Mouse (Mus musculus) midbrain, embryonic 12.5 days (tissue): ENCODE data around the gene Mmp14. TPM values are rescaled to one million over a fixed set of nuclear protein-coding genes. Genes with fewer than 3 reads are reported as not detected.

ENCODE experiments used
- ATAC-seq: fragments of 200-750 bp; cut with Nextera tagmentation; 2 replicates; pipeline ENCODE4 v1.8.0; 2017; ENCODE audit warnings: low read depth, moderate TSS enrichment, moderate library complexity; ENCODE audit not compliant: low FRiP score
- H3K27ac ChIP-seq: fragments of 300-500 bp; sonication (generic); replicated peaks from 2 replicates; pipeline ENCODE4 v1.5.1; 2016; ENCODE audit warnings: mild to moderate bottlenecking
- H3K27me3 ChIP-seq: fragments of 300-500 bp; sonication (generic); 2 replicates; pipeline ENCODE4 v1.6.1; 2016; ENCODE audit warnings: mild to moderate bottlenecking
- H3K36me3 ChIP-seq: fragments of 300-500 bp; sonication (generic); 2 replicates; pipeline ENCODE4 v1.6.1; 2016
- H3K4me1 ChIP-seq: fragments of 300-500 bp; sonication (generic); 2 replicates; pipeline ENCODE4 v1.6.1; 2016
- H3K4me2 ChIP-seq: fragments of 300-500 bp; sonication (generic); replicated peaks from 2 replicates; pipeline ENCODE4 v1.6.1; 2016; ENCODE audit warnings: mild to moderate bottlenecking, moderate library complexity
- H3K4me3 ChIP-seq: fragments of 300-500 bp; sonication (generic); 2 replicates; pipeline ENCODE4 v1.5.1; 2016; ENCODE audit warnings: mild to moderate bottlenecking
- H3K9ac ChIP-seq: fragments of 300-500 bp; sonication (generic); replicated peaks from 2 replicates; pipeline ENCODE4 v1.6.1; 2016; ENCODE audit warnings: mild to moderate bottlenecking, moderate library complexity
- H3K9me3 ChIP-seq: fragments of 300-500 bp; sonication (generic); 2 replicates; pipeline ENCODE4 v1.6.1; 2016; ENCODE audit warnings: mild to moderate bottlenecking
- WGBS: fragments of 180-500 bp; shearing (Covaris S2); methylation state at CpG from one replicate; pipeline ENCODE4 v1.1.7; 2016; 5-methylcytosine and 5-hydroxymethylcytosine counted together
- polyA plus RNA-seq: library from polyadenylated mRNA; unstranded; fragments of >200 nt; fragmentation: Nextera tagmentation; extraction: Ambion mirVana; gene quantifications from 2 replicates; pipeline ENCODE4 v1.2.1, GENCODE M21; 2016

Gene Mmp14
- 84.8 and 88.6 TPM in 2 replicates for polyA plus RNA-seq

DNA sequence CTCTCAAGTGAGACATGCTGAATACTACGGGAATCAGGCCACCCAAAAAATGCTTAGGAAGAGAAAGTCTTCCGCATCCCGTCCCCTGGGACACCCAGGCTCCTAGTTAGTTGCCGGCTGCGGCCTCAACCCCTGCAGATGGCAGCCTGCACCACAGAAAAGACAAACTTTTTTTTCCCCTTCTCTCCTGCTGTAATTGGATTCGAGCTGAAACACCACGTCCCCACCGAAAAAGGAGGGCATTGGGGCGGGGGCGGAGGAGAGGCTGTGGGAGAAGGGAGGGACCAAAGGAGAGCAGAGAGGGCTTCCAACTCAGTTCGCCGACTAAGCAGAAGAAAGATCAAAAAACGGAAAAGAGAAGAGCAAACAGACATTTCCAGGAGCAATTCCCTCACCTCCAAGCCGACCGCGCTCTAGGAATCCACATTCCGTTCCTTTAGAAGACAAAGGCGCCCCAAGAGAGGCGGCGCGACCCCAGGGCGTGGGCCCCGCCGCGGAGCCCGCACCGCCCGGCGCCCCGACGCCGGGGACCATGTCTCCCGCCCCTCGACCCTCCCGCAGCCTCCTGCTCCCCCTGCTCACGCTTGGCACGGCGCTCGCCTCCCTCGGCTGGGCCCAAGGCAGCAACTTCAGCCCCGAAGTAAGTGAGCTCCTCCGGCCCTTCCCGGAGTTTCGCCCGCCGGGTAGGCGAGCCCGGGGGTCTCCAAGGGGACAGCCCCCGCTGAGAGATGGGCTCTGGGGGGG is at the start of gene Mmp14:
Gene Mmp14, plus strand, starts transcription at position 279 of the 744 bp plus-strand sequence.
- H3K36me3 ChIP-seq: peaks cover 10% of the 10 kb centered on the region; the same call in 1 of the 2 replicates
- H3K9ac ChIP-seq: peak within 1 kb of the TSS; percentile 87
- under 1% methylated on average over 49 of the region's 49 CpGs for WGBS
- H3K4me3 ChIP-seq: peak within 1 kb of the TSS; percentile 56
- H3K27me3 ChIP-seq: peaks cover 13% of the 10 kb centered on the region; the same call in 1 of the 2 replicates
- H3K9me3 ChIP-seq: no peaks in the 10 kb centered on the region
- H3K27ac ChIP-seq: peak within 1 kb of the TSS; percentile 84
- peaks cover 57% of the 10 kb centered on the region for H3K4me1 ChIP-seq
- H3K4me2 ChIP-seq: peak within 1 kb of the TSS; percentile 61
- peak; percentile 62 for ATAC-seq

- whole genome bisulfite sequencing: 83% methylated on average over 10 of the region's 10 CpGs
- Histone ChIP-seq H3K4me2 (no peak overlapping the region), H3K4me3 (no peak overlapping the region), H3K27me3 (no peaks in the 10 kb centered on the region), H3K9ac (no peak overlapping the region), H3K9me3 (no peaks in the 10 kb centered on the region), H3K27ac (no peak overlapping the region), H3K4me1 (no peaks in the 10 kb centered on the region), H3K36me3 (no peaks in the 10 kb centered on the region)
- ATAC-seq: no peak
These were observed 49.6 kb upstream of the Mmp14 start for GRCm38 (mm10) chr14:54381816-54382215.

DNA sequence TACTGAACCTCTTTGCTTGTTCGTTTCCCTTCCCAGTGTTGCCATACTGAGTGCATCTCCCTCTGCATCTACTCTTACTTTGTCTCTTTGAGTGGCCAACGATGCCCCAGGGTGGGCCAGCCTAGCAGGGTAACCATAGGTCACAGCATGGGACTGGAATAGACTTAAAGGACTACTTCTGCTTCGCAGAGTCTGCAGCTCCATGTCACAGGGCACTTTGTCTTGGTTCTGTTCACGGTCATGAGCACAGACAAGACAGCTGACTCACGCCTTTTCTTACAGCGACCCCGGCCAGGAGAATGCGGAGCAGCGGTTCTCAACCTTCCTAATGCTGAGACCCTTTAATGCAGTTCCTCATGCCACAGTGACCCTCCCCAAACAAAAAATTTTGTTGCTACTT is 48.8 kb upstream of the Mmp14 start:
- Histone ChIP-seq H3K4me3 (no peak overlapping the region), H3K4me2 (no peak overlapping the region), H3K4me1 (no peaks in the 10 kb centered on the region), H3K9me3 (no peaks in the 10 kb centered on the region), H3K27ac (no peak overlapping the region), H3K36me3 (no peaks in the 10 kb centered on the region), H3K27me3 (no peaks in the 10 kb centered on the region), H3K9ac (no peak overlapping the region)
- no peak for ATAC-seq
- 70% methylated on average over 9 of the region's 9 CpGs for WGBS

GRCm38 (mm10) chr14:54383355-54383771 is 48.0 kb upstream of the Mmp14 start:
- Histone ChIP-seq H3K9me3 (no peaks in the 10 kb centered on the region), H3K4me1 (no peaks in the 10 kb centered on the region), H3K27ac (no peak overlapping the region), H3K4me2 (no peak overlapping the region), H3K9ac (no peak overlapping the region), H3K4me3 (no peak overlapping the region), H3K36me3 (no peaks in the 10 kb centered on the region), H3K27me3 (no peaks in the 10 kb centered on the region)
- 70% methylated on average over 4 of the region's 4 CpGs for WGBS
- ATAC-seq: no peak

DNA sequence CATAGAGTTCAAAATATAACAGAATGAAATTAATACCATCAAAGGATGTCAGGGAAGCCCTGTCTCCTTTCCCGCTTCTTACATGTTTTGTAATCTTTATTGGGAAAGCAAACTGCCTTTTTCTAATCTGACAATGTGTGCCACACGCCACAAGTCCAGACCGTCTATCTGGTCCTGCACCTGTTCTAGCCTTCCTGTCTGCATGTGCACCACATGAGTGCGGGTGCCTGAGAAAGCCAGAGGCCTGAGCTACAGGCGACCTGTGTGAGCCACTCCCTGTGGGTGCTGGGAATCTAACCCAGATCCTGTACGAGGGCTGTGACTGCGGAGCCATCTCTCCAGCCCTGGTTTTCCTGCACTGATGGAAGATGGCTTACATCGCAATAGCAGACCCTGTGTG is 47.0 kb upstream of the Mmp14 start:
- Histone ChIP-seq H3K4me2 (no peak overlapping the region), H3K9me3 (no peaks in the 10 kb centered on the region), H3K36me3 (no peaks in the 10 kb centered on the region), H3K9ac (no peak overlapping the region), H3K4me1 (no peaks in the 10 kb centered on the region), H3K4me3 (no peak overlapping the region), H3K27ac (no peak overlapping the region), H3K27me3 (no peaks in the 10 kb centered on the region)
- WGBS: 93% methylated on average over 8 of the region's 8 CpGs
- ATAC-seq: no peak

- no peaks in the 10 kb centered on the region for H3K4me1 ChIP-seq
- no peaks in the 10 kb centered on the region for H3K27me3 ChIP-seq
- no peak overlapping the region for H3K9ac ChIP-seq
- H3K4me2 ChIP-seq: no peak overlapping the region
- 86% methylated on average over 7 of the region's 7 CpGs for WGBS
- H3K36me3 ChIP-seq: no peaks in the 10 kb centered on the region
- no peak overlapping the region for H3K4me3 ChIP-seq
- ATAC-seq: no peak
- H3K9me3 ChIP-seq: no peaks in the 10 kb centered on the region
- H3K27ac ChIP-seq: no peak overlapping the region
These were observed 45.3 kb upstream of the Mmp14 start for GRCm38 (mm10) chr14:54385968-54386618.

GRCm38 (mm10) chr14:54387546-54387945 is 43.9 kb upstream of the Mmp14 start:
- Histone ChIP-seq H3K4me3 (no peak overlapping the region), H3K27me3 (no peaks in the 10 kb centered on the region), H3K27ac (no peak overlapping the region), H3K9ac (no peak overlapping the region), H3K4me1 (no peaks in the 10 kb centered on the region), H3K4me2 (no peak overlapping the region), H3K9me3 (no peaks in the 10 kb centered on the region), H3K36me3 (no peaks in the 10 kb centered on the region)
- WGBS: 78% methylated on average over 6 of the region's 6 CpGs
- ATAC-seq: no peak

DNA sequence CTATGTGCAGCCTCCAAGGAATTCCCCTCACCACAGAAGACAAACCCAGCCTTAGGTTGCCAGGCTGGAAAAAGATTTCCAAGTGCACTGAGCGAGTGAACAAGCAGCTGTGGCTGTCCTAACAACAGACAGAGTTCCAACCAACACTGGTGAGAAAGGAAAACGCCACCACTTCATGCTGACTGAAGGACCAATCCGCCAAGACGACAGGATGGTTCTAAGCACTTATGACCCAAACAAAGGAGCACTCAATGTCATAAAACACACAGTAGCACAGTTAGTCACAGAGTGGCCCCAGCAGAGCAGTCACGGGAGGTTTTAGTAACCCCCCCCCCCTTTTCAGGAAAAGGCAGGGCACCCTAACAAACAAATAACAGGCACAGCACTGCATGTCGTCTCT is 40.6 kb upstream of the Mmp14 start:
- Histone ChIP-seq H3K27me3 (no peaks in the 10 kb centered on the region), H3K9me3 (no peaks in the 10 kb centered on the region), H3K9ac (no peak overlapping the region), H3K4me2 (no peak overlapping the region), H3K4me1 (no peaks in the 10 kb centered on the region), H3K27ac (no peak overlapping the region), H3K4me3 (no peak overlapping the region), H3K36me3 (no peaks in the 10 kb centered on the region)
- WGBS: 80% methylated on average over 6 of the region's 6 CpGs
- no peak for ATAC-seq

- no peaks in the 10 kb centered on the region for H3K36me3 ChIP-seq
- WGBS: 85% methylated on average over 3 of the region's 3 CpGs
- ATAC-seq: no peak
These were observed 37.6 kb upstream of the Mmp14 start for GRCm38 (mm10) chr14:54393794-54394193.

DNA sequence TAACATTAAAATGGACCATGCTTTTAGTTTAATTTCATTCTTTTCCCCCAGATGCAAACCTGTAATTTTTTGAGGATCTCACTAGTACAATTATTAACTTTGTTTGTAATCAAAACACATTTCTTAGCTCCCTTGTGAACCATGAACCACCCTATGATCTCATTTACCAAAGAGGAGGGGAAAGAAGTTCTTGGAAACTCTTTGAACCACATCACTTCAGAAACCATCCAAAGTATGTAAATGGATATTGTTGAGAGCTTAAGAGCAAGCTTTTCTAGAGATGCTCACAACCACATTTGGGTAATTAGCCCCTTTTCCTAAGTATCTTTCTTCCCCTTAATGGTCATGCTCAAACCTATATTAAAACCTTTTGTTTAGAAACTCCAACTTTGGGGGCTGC is 37.1 kb upstream of the Mmp14 start:
- no peak for ATAC-seq
- no peak overlapping the region for H3K4me2 ChIP-seq
- H3K9ac ChIP-seq: no peak overlapping the region

More at GRCm38 (mm10) chr14:54393794-54394193, 37.6 kb upstream of the Mmp14 start:
- Histone ChIP-seq H3K4me1 (no peaks in the 10 kb centered on the region), H3K4me3 (no peak overlapping the region), H3K27ac (no peak overlapping the region), H3K27me3 (no peaks in the 10 kb centered on the region), H3K4me2 (no peak overlapping the region), H3K9me3 (no peaks in the 10 kb centered on the region), H3K9ac (no peak overlapping the region)

GRCm38 (mm10) chr14:54396685-54397084 is 34.7 kb upstream of the Mmp14 start:
- no peak for ATAC-seq
- WGBS: 92% methylated on average over 7 of the region's 7 CpGs
- Histone ChIP-seq H3K9me3 (no peaks in the 10 kb centered on the region), H3K4me1 (no peaks in the 10 kb centered on the region), H3K4me2 (no peak overlapping the region), H3K9ac (no peak overlapping the region), H3K27ac (no peak overlapping the region), H3K36me3 (no peaks in the 10 kb centered on the region), H3K27me3 (no peaks in the 10 kb centered on the region), H3K4me3 (no peak overlapping the region)

More for the DNA sequence above, 37.1 kb upstream of the Mmp14 start:
- Histone ChIP-seq H3K4me3 (no peak overlapping the region), H3K4me1 (no peaks in the 10 kb centered on the region), H3K27ac (no peak overlapping the region), H3K27me3 (no peaks in the 10 kb centered on the region), H3K36me3 (no peaks in the 10 kb centered on the region), H3K9me3 (no peaks in the 10 kb centered on the region)

- Histone ChIP-seq H3K4me2 (no peak overlapping the region), H3K27me3 (no peaks in the 10 kb centered on the region), H3K36me3 (no peaks in the 10 kb centered on the region), H3K4me1 (no peaks in the 10 kb centered on the region), H3K4me3 (no peak overlapping the region), H3K9me3 (no peaks in the 10 kb centered on the region), H3K27ac (no peak overlapping the region), H3K9ac (no peak overlapping the region)
- WGBS: 85% methylated on average over 7 of the region's 7 CpGs
- no peak for ATAC-seq
These were observed 33.4 kb upstream of the Mmp14 start for GRCm38 (mm10) chr14:54397872-54398527.
